Mouse (Mus musculus): ENCODE data around the gene Hist1h2ac.

GRCm38 (mm10) chr13:23685121-23685861 lies 1.5 kb upstream of the Hist1h2ac start:
- TF ChIP-seq FLI1 (IDR thresholded peaks at IDR 0.05; ENCODE audit: low read length) (no peak), GATA1 (IDR thresholded peaks at IDR 0.05; ENCODE audit: borderline replicate concordance, low read length) (no peak)

Measured in megakaryocyte, embryonic 14.5 days (primary cell).